Mouse (Mus musculus) CH12.LX (cell line): ENCODE data around the gene Fstl4. TPM values are rescaled to one million over a fixed set of nuclear protein-coding genes. Genes with fewer than 3 reads are reported as not detected.

ENCODE experiments used
- DNase-seq: peaks from one replicate; pipeline ENCODE4 v3.0.0-alpha.2; 2013; ENCODE audit errors: extremely low read depth
- H3K27ac ChIP-seq: 2 replicates; pipeline ENCODE4 v1.5.1; 2012; ENCODE audit warnings: low read depth, mild to moderate bottlenecking, control low read depth, moderate library complexity; ENCODE audit not compliant: insufficient read depth
- H3K27me3 ChIP-seq: replicated peaks from 2 replicates; pipeline ENCODE3; 2012; ENCODE audit warnings: inconsistent platforms
- H3K36me3 ChIP-seq, 2 experiments: replicated peaks in 1 of 2; 2 replicates each; pipeline versions ENCODE3 to v1.6.1; 2012; ENCODE audit warnings: inconsistent platforms in 1 of 2, low read length in 1 of 2, mild to moderate bottlenecking in 1 of 2, mixed read lengths in 1 of 2, moderate library complexity in 1 of 2; ENCODE audit not compliant: control insufficient read depth in 1 of 2, insufficient read depth in 1 of 2
- H3K4me1 ChIP-seq, 2 experiments: 2 replicates each; pipeline ENCODE4 v1.6.1; 2012; ENCODE audit warnings: inconsistent platforms in 1 of 2, moderate library complexity in 1 of 2; ENCODE audit not compliant: insufficient read depth in 2 of 2, control insufficient read depth in 1 of 2
- H3K4me2 ChIP-seq: 2 replicates; pipeline ENCODE4 v1.6.1; 2012; ENCODE audit warnings: low read depth, mild to moderate bottlenecking, control low read depth; ENCODE audit not compliant: poor library complexity, insufficient read depth, severe bottlenecking
- H3K4me3 ChIP-seq, 3 experiments: fragments of 150-350 bp in 1 of 3; sonication (generic) in 1 of 3; replicated peaks in 1 of 3; 2 replicates each; pipeline versions ENCODE3 to v1.5.1; 2011 to 2012; ENCODE audit warnings: low read depth in 2 of 3, low read length in 2 of 3, mild to moderate bottlenecking in 2 of 3, moderate library complexity in 2 of 3, control low read depth in 1 of 3, improper control_type of control experiment in 1 of 3, inconsistent platforms in 1 of 3, mixed read lengths in 1 of 3; ENCODE audit not compliant: poor library complexity in 1 of 3
- H3K79me2 ChIP-seq: replicated peaks from 2 replicates; pipeline ENCODE4 v1.6.1; 2012; ENCODE audit warnings: mild to moderate bottlenecking, moderate library complexity; ENCODE audit not compliant: control insufficient read depth, poor library complexity, insufficient read depth, severe bottlenecking; ENCODE audit errors: extremely low read depth
- H3K9ac ChIP-seq: 2 replicates; pipeline ENCODE4 v1.6.1; 2012; ENCODE audit warnings: low read depth, mild to moderate bottlenecking, control low read depth, moderate library complexity; ENCODE audit not compliant: insufficient read depth
- H3K9me3 ChIP-seq: replicated peaks from 2 replicates; pipeline ENCODE3; 2012; ENCODE audit warnings: low read length, inconsistent platforms, mixed read lengths
- CHD2 ChIP-seq: IDR thresholded peaks from 2 replicates; pipeline ENCODE4 v1.6.1; 2011; ENCODE audit warnings: low read length, improper control_type of control experiment
- CTCF ChIP-seq, 2 experiments: IDR thresholded peaks in 1 of 2; conservative IDR thresholded peaks in 1 of 2; 2 replicates each; pipeline ENCODE4 v1.5.1; 2011 to 2012; ENCODE audit warnings: low read depth in 2 of 2, low read length in 2 of 2, improper control_type of control experiment in 1 of 2, inconsistent platforms in 1 of 2, mild to moderate bottlenecking in 1 of 2, moderate library complexity in 1 of 2
- E2F4 ChIP-seq: IDR thresholded peaks from 2 replicates; pipeline ENCODE4 v1.6.1; 2011; ENCODE audit warnings: low read depth, low read length, improper control_type of control experiment; ENCODE audit not compliant: insufficient replicate concordance
- JUN ChIP-seq: IDR thresholded peaks from 2 replicates; pipeline ENCODE4 v1.6.1; 2011; ENCODE audit warnings: low read depth, mild to moderate bottlenecking, low read length, improper control_type of control experiment, moderate library complexity; ENCODE audit not compliant: insufficient read depth
- KAT2A ChIP-seq: IDR thresholded peaks from 2 replicates; pipeline ENCODE4 v1.6.1; 2012; ENCODE audit warnings: low read length, improper control_type of control experiment, inconsistent platforms; ENCODE audit not compliant: insufficient replicate concordance
- MAFK ChIP-seq: IDR thresholded peaks from 2 replicates; pipeline ENCODE4 v1.6.1; 2011; ENCODE audit warnings: low read length, improper control_type of control experiment; ENCODE audit not compliant: insufficient replicate concordance
- MAX ChIP-seq: IDR thresholded peaks from 2 replicates; pipeline ENCODE4 v1.6.1; 2011; ENCODE audit warnings: low read length, improper control_type of control experiment
- MAZ ChIP-seq: IDR thresholded peaks from 2 replicates; pipeline ENCODE4 v1.6.1; 2012; ENCODE audit warnings: low read depth, mild to moderate bottlenecking, inconsistent platforms, low read length, improper control_type of control experiment, moderate library complexity
- MEF2A ChIP-seq: IDR thresholded peaks from 2 replicates; pipeline ENCODE4 v1.6.1; 2014; ENCODE audit warnings: low read depth, mild to moderate bottlenecking, inconsistent platforms, low read length, improper control_type of control experiment, borderline replicate concordance
- MYC ChIP-seq: IDR thresholded peaks from 2 replicates; pipeline ENCODE4 v1.6.1; 2011; ENCODE audit warnings: low read depth, mild to moderate bottlenecking, improper control_type of control experiment, low read length
- NELFE ChIP-seq: IDR thresholded peaks from 2 replicates; pipeline ENCODE4 v1.6.1; 2011; ENCODE audit warnings: low read depth, low read length, improper control_type of control experiment
- POLR2A ChIP-seq: IDR thresholded peaks from 2 replicates; pipeline ENCODE4 v1.6.1; 2011; ENCODE audit warnings: low read depth, mild to moderate bottlenecking, improper control_type of control experiment, low read length
- SIN3A ChIP-seq: IDR thresholded peaks from 2 replicates; pipeline ENCODE4 v1.6.1; 2012; ENCODE audit warnings: low read length, improper control_type of control experiment, inconsistent platforms
- SMC3 ChIP-seq: IDR thresholded peaks from 2 replicates; pipeline ENCODE4 v1.6.1; 2011; ENCODE audit warnings: low read depth, low read length, improper control_type of control experiment
- TCF12 ChIP-seq: IDR thresholded peaks from 2 replicates; pipeline ENCODE4 v1.6.1; 2014; ENCODE audit warnings: low read depth, mild to moderate bottlenecking, inconsistent platforms, low read length, improper control_type of control experiment
- UBTF ChIP-seq: IDR thresholded peaks from 2 replicates; pipeline ENCODE4 v1.6.1; 2012; ENCODE audit warnings: low read depth, mild to moderate bottlenecking, inconsistent platforms, low read length, improper control_type of control experiment, moderate library complexity
- USF1 ChIP-seq: IDR thresholded peaks from 2 replicates; pipeline ENCODE4 v1.6.1; 2014; ENCODE audit warnings: low read depth, mild to moderate bottlenecking, inconsistent platforms, low read length, improper control_type of control experiment
- USF2 ChIP-seq: conservative IDR thresholded peaks from 2 replicates; pipeline ENCODE4 v1.6.1; 2011; ENCODE audit warnings: low read depth, low read length, improper control_type of control experiment
- ZC3H11A ChIP-seq: IDR thresholded peaks from 2 replicates; pipeline ENCODE4 v1.6.1; 2012; ENCODE audit warnings: low read depth, mild to moderate bottlenecking, inconsistent platforms, low read length, improper control_type of control experiment
- ZMIZ1 ChIP-seq: IDR thresholded peaks from 2 replicates; pipeline ENCODE4 v1.6.1; 2012; ENCODE audit warnings: low read depth, mild to moderate bottlenecking, inconsistent platforms, low read length, improper control_type of control experiment
- ZNF384 ChIP-seq: IDR thresholded peaks from 2 replicates; pipeline ENCODE4 v1.6.1; 2012; ENCODE audit warnings: low read depth, low read length, improper control_type of control experiment, inconsistent platforms
- dilution Hi-C: fragments of 300-500 bp; cut with MboI; formaldehyde crosslinking; loops from 2 replicates; pipeline ENCODE4 v1.14.3; 2020; ENCODE audit warnings: low sequenced_read_pairs; ENCODE audit not compliant: extremely low pct_unique_long_range_greater_than_20kb, extremely low pct_ligation_motif_present
- in situ Hi-C: fragments of 300-500 bp; cut with MboI; formaldehyde crosslinking; loops from 3 replicates; pipeline ENCODE4 v1.14.3; 2019; ENCODE audit warnings: low sequenced_read_pairs, low pct_ligation_motif_present, low pct_unique_long_range_greater_than_20kb, mixed read lengths
- polyA plus RNA-seq: library from polyadenylated mRNA; unstranded; fragments of >175 nt; gene quantifications from 2 replicates; pipeline ENCODE4 v1.2.1, GENCODE M21; 2012; ENCODE audit warnings: low read depth; ENCODE audit not compliant: insufficient read length
- total RNA-seq, 2 experiments: library from RNA; depleted of rRNA; stranded (reverse); fragments of 300-350 nt in 1 of 2; fragments of >200 nt in 1 of 2; gene quantifications; 2 replicates each; pipeline ENCODE4 v1.2.3; 2012 to 2014

Fstl4 gene
- total and polyA plus RNA-seq, 3 experiments: not detected

DNA sequence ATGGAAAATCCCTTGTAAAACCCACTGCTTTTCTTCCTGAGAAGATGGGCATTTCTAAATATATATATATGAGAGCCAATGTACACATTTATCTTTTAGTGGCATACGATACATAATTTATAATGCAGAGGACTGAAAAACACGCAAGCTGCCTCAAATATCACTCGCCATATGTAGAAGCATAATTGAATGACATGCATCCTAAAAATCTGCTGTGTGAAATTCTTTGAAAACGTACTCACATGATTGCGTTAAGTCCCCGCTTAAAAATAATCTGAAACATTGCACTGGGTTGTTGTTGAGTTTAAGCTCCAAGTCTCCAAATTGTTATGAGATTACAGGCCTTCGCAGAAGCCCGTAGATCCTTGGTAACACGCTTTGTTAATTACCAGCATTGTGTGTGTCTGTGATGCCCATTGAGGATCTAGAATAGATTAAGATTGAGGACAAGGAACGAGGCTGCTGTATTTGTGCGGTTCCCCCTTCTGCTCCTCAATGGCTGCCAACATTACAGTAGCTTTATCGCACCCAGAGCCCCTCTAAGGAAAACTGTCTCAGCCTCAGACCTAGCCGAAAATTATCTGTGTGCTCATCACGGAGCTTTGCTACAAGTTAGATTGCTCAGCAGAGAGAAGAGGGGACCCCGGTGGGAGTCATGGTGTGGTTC lies 108.5 kb downstream of the Fstl4 start:
- H3K9ac ChIP-seq: no peak overlapping the region
- no peaks in the 10 kb centered on the region for H3K79me2 ChIP-seq
- peaks cover 19% of the 10 kb centered on the region for H3K9me3 ChIP-seq
- no peaks in the 10 kb centered on the region for H3K36me3 ChIP-seq
- no peak overlapping the region for H3K4me3 ChIP-seq
- TF ChIP-seq MYC: no peak
- in situ Hi-C loops (no loop called here), dilution Hi-C loops (no loop called here)
- peaks cover 64% of the 10 kb centered on the region for H3K27me3 ChIP-seq
- H3K27ac ChIP-seq: no peak overlapping the region
- H3K4me1 ChIP-seq: no peaks in the 10 kb centered on the region
- no peak for DNase-seq
- no peak overlapping the region for H3K4me2 ChIP-seq

DNA sequence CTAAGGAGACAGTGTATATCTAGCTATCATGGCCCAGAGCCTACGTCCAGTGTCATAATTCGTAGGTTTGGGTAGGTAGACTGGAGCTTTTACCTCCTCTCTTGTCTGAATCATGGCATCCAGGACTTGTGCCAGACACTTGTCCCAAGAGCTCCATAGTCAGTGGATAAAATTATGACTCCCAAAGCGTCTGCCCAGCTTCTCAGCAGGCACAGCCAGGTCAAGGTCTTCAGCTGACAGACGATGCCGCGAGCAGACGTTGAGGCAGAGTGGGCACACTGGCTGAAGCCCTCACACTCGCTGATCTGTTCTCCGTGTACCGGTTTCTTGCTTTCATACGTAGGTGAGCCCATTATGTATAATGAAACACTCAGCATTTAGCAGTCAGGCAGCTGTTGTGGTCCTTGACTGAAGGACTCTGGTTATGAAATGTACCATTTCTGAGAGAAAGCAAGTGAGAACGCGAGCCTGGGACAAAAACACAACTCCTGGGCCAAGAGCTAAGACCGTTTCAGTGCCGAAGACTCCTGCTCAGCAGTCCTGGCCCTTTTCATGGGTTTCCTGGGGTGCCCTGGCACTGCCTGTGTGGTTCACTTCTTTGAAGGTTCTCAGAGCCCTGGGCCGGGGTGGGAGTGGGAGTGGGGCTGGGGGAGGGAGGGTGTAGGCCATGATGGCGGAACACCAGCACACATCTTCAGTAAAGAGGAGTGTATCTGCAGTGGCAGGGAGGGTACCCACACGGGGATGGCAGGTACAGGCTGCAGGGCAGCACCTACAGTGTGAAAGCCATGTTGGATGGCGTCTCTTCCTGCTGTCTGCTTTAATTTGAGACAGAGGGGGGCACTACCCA lies 111.7 kb downstream of the Fstl4 start:
- Histone ChIP-seq H3K4me1 (no peaks in the 10 kb centered on the region), H3K27me3 (peaks cover 65% of the 10 kb centered on the region), H3K36me3 (no peaks in the 10 kb centered on the region), H3K79me2 (no peaks in the 10 kb centered on the region), H3K4me2 (no peak overlapping the region)
- dilution Hi-C loops (no loop called here), in situ Hi-C loops (no loop called here)
- TF ChIP-seq POLR2A: no peak
- no peak for TF ChIP-seq MYC
- TF ChIP-seq SIN3A: no peak
- TF ChIP-seq, all 38 proteins: peak for 0
- no peak overlapping the region for H3K9ac ChIP-seq
- no peak for DNase-seq
- peaks cover 10% of the 10 kb centered on the region for H3K9me3 ChIP-seq
- no peak overlapping the region for H3K27ac ChIP-seq
- no peak overlapping the region for H3K4me3 ChIP-seq

- dilution Hi-C loops: no loop called here
Observed at GRCm38 (mm10) chr11:52877662-52878061, 113.2 kb downstream of the Fstl4 start.

More at GRCm38 (mm10) chr11:52877662-52878061, 113.2 kb downstream of the Fstl4 start:
- Histone ChIP-seq H3K4me1 (no peaks in the 10 kb centered on the region), H3K4me2 (no peak overlapping the region), H3K27me3 (peaks cover 66% of the 10 kb centered on the region), H3K9me3 (peaks cover 10% of the 10 kb centered on the region), H3K27ac (no peak overlapping the region), H3K79me2 (no peaks in the 10 kb centered on the region), H3K36me3 (no peaks in the 10 kb centered on the region), H3K4me3 (no peak overlapping the region), H3K9ac (no peak overlapping the region)
- no peak for DNase-seq
- in situ Hi-C loops: no loop called here
- TF ChIP-seq CHD2: no peak
- no peak for TF ChIP-seq UBTF
- TF ChIP-seq TCF12: no peak
- no peak for TF ChIP-seq MEF2A
- no peak for TF ChIP-seq CTCF (conservative IDR thresholded peaks at IDR 0.05 in 1 of 2, IDR thresholded peaks at IDR 0.05 in 1 of 2; ENCODE audit: low read depth in 2 of 2, low read length in 2 of 2)
- no peak for TF ChIP-seq MYC
- TF ChIP-seq USF1: no peak
- TF ChIP-seq ZC3H11A: no peak
- TF ChIP-seq NELFE: no peak
- no peak for TF ChIP-seq SMC3
- no peak for TF ChIP-seq ZNF384
- TF ChIP-seq E2F4: no peak
- TF ChIP-seq MAFK: no peak
- no peak for TF ChIP-seq JUN
- TF ChIP-seq KAT2A: no peak
- no peak for TF ChIP-seq USF2
- no peak for TF ChIP-seq MAX
- TF ChIP-seq MAZ: no peak
- no peak for TF ChIP-seq ZMIZ1
